Mouse (Mus musculus): ENCODE results near the gene Umps. TPM values are rescaled to one million over a fixed set of nuclear protein-coding genes. Genes with fewer than 3 reads are reported as not detected.

Umps gene
- total and polyA plus RNA-seq, 2 experiments from 2014 or later, result 12.6 to 14.3 TPM

GRCm38 (mm10) chr16:33935407-33935785 lies 31.4 kb downstream of the Umps start:
- peaks cover 69% of the 10 kb centered on the region for H3K4me1 ChIP-seq (ENCODE audit: control insufficient read depth, insufficient read depth)

GRCm38 (mm10) chr16:33934701-33935406 lies 32.0 kb downstream of the Umps start:
- 22% methylated on average over 5 of the region's 5 CpGs for WGBS
- ATAC-seq (ENCODE audit: insufficient read depth, low read depth) (no peak), DNase-seq (ENCODE audit: low spot score) (peak; percentile 49)
- Histone ChIP-seq H3K9me3 (replicated peaks; ENCODE audit: control insufficient read depth, low read length) (no peaks in the 10 kb centered on the region), H3K4me3 (ENCODE audit: low read depth, low read length) (no peak overlapping the region), H3K27me3 (ENCODE audit: control insufficient read depth, insufficient read depth, low read length) (no peaks in the 10 kb centered on the region), H3K36me3 (replicated peaks; ENCODE audit: control insufficient read depth, insufficient read depth, low read length) (no peaks in the 10 kb centered on the region; the same call in 1 of the 2 replicates), H3K27ac (ENCODE audit: low read depth) (peak overlapping the region; percentile 67), H3K4me1 (ENCODE audit: control insufficient read depth, insufficient read depth) (peaks cover 66% of the 10 kb centered on the region), H3K9ac (replicated peaks; ENCODE audit: low read depth, low read length) (no peak overlapping the region; the same call in 1 of the 2 replicates), H3K4me2 (ENCODE audit: low read depth, low read length) (no peak overlapping the region)
- TF ChIP-seq CTCF (IDR thresholded peaks at IDR 0.05; ENCODE audit: low read depth), result no peak
- TF ChIP-seq EP300 (IDR thresholded peaks at IDR 0.05; ENCODE audit: low read depth), result no peak

More at GRCm38 (mm10) chr16:33935407-33935785, 31.4 kb downstream of the Umps start:
- no peaks in the 10 kb centered on the region for H3K9me3 ChIP-seq (replicated peaks; ENCODE audit: control insufficient read depth, low read length)
- no peak overlapping the region for H3K9ac ChIP-seq (replicated peaks; ENCODE audit: low read depth, low read length)
- H3K4me3 ChIP-seq (ENCODE audit: low read depth, low read length), result no peak overlapping the region
- H3K36me3 ChIP-seq (replicated peaks; ENCODE audit: control insufficient read depth, insufficient read depth, low read length), result no peaks in the 10 kb centered on the region
- WGBS, result 93% methylated on average over 6 of the region's 6 CpGs
- ATAC-seq (ENCODE audit: insufficient read depth, low read depth), result no peak
- TF ChIP-seq EP300 (IDR thresholded peaks at IDR 0.05; ENCODE audit: low read depth) (no peak), CTCF (IDR thresholded peaks at IDR 0.05; ENCODE audit: low read depth) (no peak)
- H3K27ac ChIP-seq (ENCODE audit: low read depth), result no peak overlapping the region; the same call in 1 of the 2 replicates
- H3K4me2 ChIP-seq (ENCODE audit: low read depth, low read length), result no peak overlapping the region
- DNase-seq (ENCODE audit: low spot score), result no peak
- no peaks in the 10 kb centered on the region for H3K27me3 ChIP-seq (ENCODE audit: control insufficient read depth, insufficient read depth, low read length)

GRCm38 (mm10) chr16:33933411-33933810 lies 33.4 kb downstream of the Umps start:
- no peak for TF ChIP-seq CTCF (IDR thresholded peaks at IDR 0.05; ENCODE audit: low read depth)
- TF ChIP-seq EP300 (IDR thresholded peaks at IDR 0.05; ENCODE audit: low read depth), result no peak
- no peaks in the 10 kb centered on the region for H3K9me3 ChIP-seq (replicated peaks; ENCODE audit: control insufficient read depth, low read length)
- H3K9ac ChIP-seq (replicated peaks; ENCODE audit: low read depth, low read length), result no peak overlapping the region
- no peaks in the 10 kb centered on the region; the same call in 1 of the 2 replicates for H3K36me3 ChIP-seq (replicated peaks; ENCODE audit: control insufficient read depth, insufficient read depth, low read length)
- no peak for ATAC-seq (ENCODE audit: insufficient read depth, low read depth)
- 88% methylated on average over 11 of the region's 11 CpGs for WGBS
- H3K4me2 ChIP-seq (ENCODE audit: low read depth, low read length), result no peak overlapping the region
- no peak overlapping the region for H3K4me3 ChIP-seq (ENCODE audit: low read depth, low read length)
- no peak overlapping the region for H3K27ac ChIP-seq (ENCODE audit: low read depth)
- peaks cover 66% of the 10 kb centered on the region for H3K4me1 ChIP-seq (ENCODE audit: control insufficient read depth, insufficient read depth)
- no peak for DNase-seq (ENCODE audit: low spot score)
- H3K27me3 ChIP-seq (ENCODE audit: control insufficient read depth, insufficient read depth, low read length), result no peaks in the 10 kb centered on the region

GRCm38 (mm10) chr16:33932126-33932525 lies 34.7 kb downstream of the Umps start:
- no peak for TF ChIP-seq EP300 (IDR thresholded peaks at IDR 0.05; ENCODE audit: low read depth)
- TF ChIP-seq CTCF (IDR thresholded peaks at IDR 0.05; ENCODE audit: low read depth), result no peak
- peaks cover 65% of the 10 kb centered on the region for H3K4me1 ChIP-seq (ENCODE audit: control insufficient read depth, insufficient read depth)
- ATAC-seq (ENCODE audit: insufficient read depth, low read depth) (no peak), DNase-seq (ENCODE audit: low spot score) (peak; percentile 24)
- H3K36me3 ChIP-seq (replicated peaks; ENCODE audit: control insufficient read depth, insufficient read depth, low read length), result no peaks in the 10 kb centered on the region; the same call in 1 of the 2 replicates
- no peaks in the 10 kb centered on the region for H3K27me3 ChIP-seq (ENCODE audit: control insufficient read depth, insufficient read depth, low read length)
- H3K9me3 ChIP-seq (replicated peaks; ENCODE audit: control insufficient read depth, low read length), result no peaks in the 10 kb centered on the region
- 26% methylated on average over 5 of the region's 5 CpGs for WGBS
- H3K27ac ChIP-seq (ENCODE audit: low read depth), result peak overlapping the region; percentile 67
- H3K4me2 ChIP-seq (ENCODE audit: low read depth, low read length), result no peak overlapping the region
- no peak overlapping the region for H3K9ac ChIP-seq (replicated peaks; ENCODE audit: low read depth, low read length)
- no peak overlapping the region for H3K4me3 ChIP-seq (ENCODE audit: low read depth, low read length)

GRCm38 (mm10) chr16:33931682-33932081 lies 35.2 kb downstream of the Umps start:
- Histone ChIP-seq H3K36me3 (replicated peaks; ENCODE audit: control insufficient read depth, insufficient read depth, low read length) (no peaks in the 10 kb centered on the region; the same call in 1 of the 2 replicates), H3K27ac (ENCODE audit: low read depth) (peak overlapping the region; percentile 67), H3K4me2 (ENCODE audit: low read depth, low read length) (no peak overlapping the region), H3K9me3 (replicated peaks; ENCODE audit: control insufficient read depth, low read length) (no peaks in the 10 kb centered on the region), H3K9ac (replicated peaks; ENCODE audit: low read depth, low read length) (no peak overlapping the region), H3K4me3 (ENCODE audit: low read depth, low read length) (no peak overlapping the region), H3K27me3 (ENCODE audit: control insufficient read depth, insufficient read depth, low read length) (no peaks in the 10 kb centered on the region), H3K4me1 (ENCODE audit: control insufficient read depth, insufficient read depth) (peaks cover 60% of the 10 kb centered on the region)
- 25% methylated on average over 2 of the region's 2 CpGs for WGBS
- DNase-seq (ENCODE audit: low spot score) (no peak), ATAC-seq (ENCODE audit: insufficient read depth, low read depth) (no peak)
- TF ChIP-seq EP300 (IDR thresholded peaks at IDR 0.05; ENCODE audit: low read depth) (no peak), CTCF (IDR thresholded peaks at IDR 0.05; ENCODE audit: low read depth) (no peak)
